Mouse (Mus musculus) urinary bladder, postnatal 4 days (tissue): ENCODE data around the gene Ak1.

ENCODE experiments used
- DNase-seq, 2 experiments: peaks; one replicate each; pipeline ENCODE4 v3.0.0; 2021 to 2022; ENCODE audit warnings: low spot score in 2 of 2

The Ak1 gene

DNA sequence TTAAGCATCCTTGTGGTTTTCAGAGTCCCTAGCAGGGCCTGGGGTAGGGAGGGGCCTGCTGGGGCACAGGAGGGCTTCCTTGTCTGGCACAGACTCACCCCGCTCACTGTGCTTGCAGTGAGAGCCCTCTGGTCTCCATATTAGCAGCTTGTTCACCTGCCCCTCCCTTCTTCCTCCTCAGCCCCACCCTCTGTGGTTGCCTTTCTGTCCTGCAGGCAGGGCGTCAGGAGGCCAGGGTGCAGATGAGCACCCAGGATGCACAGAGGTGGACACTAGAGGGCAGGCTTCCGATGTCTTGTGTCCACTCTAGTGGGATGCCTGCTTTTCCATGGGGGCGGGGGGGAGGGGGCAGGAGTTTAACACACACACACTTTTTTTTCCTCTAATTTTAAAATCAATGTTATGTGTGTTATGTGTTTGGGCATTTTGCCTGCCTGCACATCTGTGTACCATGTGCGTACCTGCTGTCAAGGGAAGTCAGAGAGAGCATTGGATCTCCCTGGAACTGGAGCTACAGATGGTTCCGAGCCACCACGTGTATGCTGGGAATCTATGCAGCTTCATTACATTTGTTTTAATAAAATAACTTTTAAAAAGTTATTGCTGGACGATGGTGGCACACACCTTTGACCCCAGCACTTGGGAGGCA, 20.0 kb upstream of the Ak1 start:
- no peak for DNase-seq

DNA sequence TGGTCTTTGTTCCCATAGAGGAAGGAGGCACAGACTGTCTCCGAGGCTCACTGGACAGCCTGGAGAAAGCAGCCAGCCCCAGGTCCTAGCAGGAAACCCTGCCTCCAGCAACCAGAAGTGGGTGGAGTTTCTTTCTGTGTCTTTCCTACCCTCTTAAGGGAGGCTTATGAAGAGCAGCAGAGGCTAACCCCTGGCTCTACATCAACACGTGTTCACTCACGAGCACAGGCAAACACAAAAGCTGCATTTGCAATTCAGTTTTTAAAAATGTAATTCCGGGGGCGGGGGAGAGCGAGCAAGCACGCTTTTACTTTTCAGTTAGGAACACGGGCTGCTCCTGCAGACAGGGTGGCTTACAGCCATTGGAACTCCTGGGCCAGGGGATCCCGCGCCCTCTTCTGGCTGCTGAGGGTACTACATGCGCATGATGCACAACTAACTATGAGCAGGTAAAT, 18.9 kb upstream of the Ak1 start:
- DNase-seq, result peak; percentile 80 to 92

DNA sequence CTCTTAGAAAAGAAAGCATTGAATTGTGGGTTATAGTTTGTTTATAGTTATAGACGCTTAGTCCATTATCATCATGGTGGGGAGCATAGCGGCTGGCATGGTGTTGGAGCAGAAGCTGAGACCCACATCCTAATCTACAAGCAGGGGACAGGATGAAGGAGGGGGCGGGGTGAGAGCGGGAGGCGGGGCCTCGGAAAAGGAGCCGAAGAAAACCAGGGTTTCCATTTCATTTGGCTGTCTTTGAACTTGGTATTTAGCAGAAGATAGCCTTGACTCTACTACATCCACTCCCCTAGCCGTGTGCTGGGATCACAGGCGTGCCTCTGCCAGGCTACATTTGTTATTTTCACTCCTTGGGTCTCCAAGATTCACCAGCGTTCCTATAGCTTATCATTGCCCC, 16.9 kb upstream of the Ak1 start:
- DNase-seq, result no peak

DNA sequence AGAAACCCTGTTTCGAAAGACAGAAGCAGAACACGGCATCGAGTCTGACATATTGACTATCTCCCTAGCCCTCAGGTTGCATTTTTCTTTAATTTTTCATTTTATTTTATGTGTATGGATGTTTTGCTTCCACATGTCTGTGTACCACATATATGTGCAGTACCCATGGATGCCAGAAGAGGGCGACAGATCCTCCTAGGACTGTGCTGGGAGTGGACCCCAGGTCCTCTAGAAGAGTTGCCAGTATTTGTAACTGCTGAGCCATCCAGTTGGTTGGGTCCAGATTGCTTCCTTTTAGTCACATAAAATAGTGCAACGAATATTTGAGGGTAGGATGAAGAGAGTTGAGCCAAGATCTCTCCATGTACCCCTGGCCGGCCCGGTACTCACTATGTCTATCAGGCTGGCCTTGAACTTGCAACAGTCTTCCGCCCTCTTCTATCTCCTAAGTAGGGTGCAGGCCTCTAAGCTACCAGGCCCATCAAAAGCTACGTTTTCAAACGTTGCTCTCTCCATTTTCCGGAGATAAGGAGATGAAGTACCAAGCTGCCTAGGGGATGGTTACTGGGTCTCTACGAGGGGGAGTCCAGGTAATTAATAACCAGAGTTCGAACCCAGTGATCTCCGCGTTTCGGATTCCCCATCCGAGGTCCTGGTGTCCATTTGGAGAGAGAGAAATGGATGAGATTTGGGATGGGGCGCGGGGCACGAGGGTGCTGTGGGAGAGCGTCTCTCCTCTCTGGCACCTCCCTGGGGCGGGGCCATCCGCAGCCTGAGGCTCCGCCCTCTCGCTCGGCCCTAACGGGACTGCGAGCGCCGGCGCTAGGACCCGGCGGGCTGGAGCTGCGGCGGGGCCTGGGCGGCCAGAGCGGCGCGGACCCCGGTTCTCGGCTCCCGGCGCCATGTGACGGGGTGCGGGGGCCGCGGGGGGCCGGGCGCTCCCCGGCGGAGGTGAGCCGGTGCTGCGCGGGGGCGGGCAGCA, 15.1 kb upstream of the Ak1 start:
- DNase-seq, result peak; percentile 83 to 88

- peak in 1 of 2 experiments; percentile 48 for DNase-seq
Observed at GRCm38 (mm10) chr2:32607262-32607947, 14.2 kb upstream of the Ak1 start.

DNA sequence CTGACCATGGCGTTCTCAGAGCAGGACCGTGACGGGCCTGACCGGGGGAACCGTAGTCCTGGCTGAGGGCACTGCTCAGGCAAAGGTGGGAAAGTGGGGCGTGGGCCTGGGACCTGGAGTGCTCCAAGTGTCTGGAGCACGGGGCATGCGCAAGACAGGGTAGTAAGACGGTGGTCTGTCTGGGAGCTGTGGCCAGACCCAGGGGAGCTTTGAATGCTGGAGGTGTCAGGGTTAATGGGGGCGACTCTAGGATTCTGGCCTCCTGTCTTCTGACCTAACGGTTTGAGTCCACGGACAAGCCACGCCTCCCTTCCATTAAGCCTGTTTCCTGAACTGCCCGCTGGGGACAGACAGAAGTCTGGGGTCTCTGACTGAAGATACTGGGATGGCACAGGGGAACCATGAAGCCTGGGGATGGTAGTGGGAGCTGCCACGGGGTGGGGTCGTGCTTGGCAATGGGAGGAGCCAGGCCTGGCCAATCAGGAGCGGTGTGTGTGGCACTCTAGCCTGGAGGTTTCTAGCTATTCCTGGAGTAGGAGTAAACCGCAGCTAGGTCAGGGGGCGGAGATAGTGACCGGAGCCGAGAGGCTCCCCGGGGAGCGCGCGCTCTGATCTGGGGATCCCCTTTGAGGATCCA, 13.3 kb upstream of the Ak1 start:
- DNase-seq, result peak; percentile 63 to 76

DNA sequence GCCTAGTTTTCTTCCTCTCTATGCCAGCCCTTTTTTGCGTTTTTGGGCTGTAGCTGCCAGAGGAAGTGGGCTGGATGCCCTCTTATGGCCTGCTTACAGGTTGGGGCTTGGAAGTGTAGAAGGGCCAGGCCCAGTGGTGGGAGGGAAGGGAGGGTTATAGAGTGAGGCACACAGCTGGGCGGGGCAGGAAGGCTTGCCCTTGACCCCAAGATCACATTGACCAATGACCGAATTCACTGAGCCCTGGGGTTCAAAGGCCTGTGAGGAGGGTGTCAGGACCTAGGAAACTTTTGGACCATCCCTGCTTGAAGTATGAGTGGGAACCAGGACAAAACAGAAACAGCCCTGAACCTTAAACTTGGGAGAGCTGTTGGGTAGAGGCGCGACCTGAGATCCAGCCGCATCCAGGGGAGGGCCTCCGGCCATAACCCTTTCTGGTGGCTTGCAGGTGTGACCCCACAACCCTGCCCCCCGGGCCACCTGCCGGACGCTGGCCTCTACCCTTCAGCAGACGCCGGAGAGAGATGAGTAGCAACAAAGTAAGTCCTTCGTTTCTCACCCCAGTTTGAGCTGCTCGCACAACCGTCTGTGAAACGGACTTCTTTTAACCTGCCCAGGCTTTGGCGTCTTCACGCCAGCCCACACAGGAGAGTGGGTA, 12.7 kb upstream of the Ak1 start:
- DNase-seq, result no peak

- DNase-seq, result no peak
Observed at GRCm38 (mm10) chr2:32610610-32611229, 10.8 kb upstream of the Ak1 start.

GRCm38 (mm10) chr2:32612274-32612673, 9.3 kb upstream of the Ak1 start:
- no peak for DNase-seq

- DNase-seq, result no peak
Observed at GRCm38 (mm10) chr2:32617109-32617508, 4.4 kb upstream of the Ak1 start.

DNA sequence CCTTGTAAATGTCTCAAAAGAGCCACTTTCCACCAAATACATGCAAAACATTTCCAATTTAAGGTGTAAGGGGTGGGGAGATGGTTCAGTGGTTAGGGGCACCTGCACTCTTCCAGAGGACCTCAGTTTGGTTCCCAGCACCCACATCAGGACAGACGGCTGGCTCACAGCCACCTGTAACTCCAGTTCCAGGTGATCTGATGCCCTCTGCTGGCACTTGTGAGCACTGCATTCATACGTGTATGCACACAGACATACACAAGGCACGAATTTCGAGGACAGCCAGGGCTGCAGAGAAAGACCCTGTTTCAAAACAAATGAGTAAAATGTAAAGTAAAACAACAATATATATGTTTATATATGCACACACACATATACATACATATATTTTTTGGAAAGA, 4.0 kb upstream of the Ak1 start:
- no peak for DNase-seq

DNA sequence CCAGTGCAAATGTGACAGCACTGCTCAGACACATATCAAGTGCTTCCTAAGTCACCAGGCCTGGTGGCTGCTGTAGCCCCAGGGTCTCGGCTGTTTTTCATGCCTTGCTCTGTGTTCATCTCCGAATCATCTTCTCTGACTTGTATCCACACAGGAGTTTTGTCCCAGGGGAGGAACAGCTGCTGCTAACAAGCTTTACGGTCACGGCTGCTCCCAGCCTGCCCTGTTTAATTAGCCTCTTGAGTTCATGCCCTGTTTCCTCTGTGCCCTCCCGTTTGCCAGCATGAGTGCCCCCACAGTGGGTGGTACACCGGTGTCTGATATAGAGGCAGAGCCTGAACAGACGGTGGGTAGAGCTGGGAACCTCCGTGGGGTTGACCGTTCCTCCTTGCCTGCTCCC, 3.5 kb upstream of the Ak1 start:
- no peak for DNase-seq

DNA sequence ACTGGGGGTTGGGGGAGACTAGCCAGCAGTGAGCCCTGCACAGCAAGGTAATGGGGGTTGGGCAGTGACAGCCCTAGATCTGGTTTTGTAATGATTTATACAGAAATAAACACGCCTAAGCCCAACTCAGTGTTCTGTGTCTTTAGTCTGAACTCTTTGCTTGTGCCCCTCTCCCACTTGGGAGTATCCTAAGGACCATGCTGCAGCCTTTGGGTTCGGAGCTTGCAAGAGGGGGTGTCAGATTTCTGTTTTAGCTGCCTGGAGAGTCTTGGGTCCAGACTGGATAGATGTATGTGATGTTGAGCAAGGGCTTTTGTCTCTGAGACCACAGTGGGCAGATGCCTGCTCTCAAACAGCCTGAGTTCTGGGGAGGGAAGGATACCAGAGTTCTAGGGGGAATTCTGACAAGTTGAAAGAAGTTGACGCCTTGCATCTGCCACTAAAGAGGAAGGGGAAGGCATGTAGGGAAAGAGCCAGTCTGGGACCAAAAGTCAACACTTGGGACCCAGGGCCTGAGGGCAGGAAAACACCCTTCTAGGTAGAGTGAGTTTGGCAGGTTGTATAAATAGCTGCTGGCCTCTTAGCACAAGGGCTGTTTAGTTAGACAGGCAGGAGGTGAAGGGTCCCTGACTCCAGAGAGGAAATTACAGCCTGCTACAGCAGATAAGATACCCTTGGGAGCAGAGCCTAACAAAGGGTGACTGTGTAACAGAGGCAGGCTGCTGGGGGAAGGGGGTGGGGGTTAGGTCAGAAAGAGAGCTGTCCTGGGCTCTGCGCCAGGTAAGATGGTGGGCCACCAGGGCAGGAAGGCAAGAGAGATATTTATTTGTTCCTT, 659 bp upstream of the Ak1 start:
- no peak for DNase-seq

DNA sequence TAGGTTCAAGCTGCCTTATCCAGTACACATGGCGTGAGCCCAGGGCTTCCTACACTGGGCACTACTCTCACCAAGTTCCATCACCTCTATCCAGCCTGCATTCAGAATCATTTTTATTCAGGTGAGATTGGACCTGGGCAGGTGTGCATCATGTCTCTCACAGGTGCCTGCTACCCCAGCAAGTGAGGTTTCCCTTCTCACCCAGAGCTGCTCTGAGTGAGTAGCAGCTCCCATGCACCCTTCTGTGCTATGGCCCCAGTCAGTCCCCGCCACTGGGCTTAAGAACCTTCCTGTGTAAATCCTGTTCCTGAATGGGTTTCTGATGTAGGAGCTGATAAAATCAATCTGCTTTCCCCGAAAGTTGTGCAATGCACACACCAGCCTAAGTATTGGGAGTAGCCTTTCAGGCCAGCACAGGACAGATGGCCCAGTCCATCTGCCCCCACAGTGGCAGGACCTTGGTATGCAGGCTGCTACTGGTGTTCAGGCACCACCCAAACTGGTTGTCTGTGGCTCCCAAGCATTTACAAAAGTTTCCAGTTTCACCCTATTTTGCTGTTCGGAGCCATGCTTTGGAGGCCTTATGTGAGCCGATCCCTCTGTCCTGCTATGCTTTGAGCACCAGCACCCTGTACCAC, 2.7 kb downstream of the Ak1 start:
- DNase-seq, result no peak

- DNase-seq, result peak in 1 of 2 experiments; percentile 60
Observed at GRCm38 (mm10) chr2:32625212-32625872, 3.8 kb downstream of the Ak1 start.

GRCm38 (mm10) chr2:32625873-32626694, 4.5 kb downstream of the Ak1 start:
- DNase-seq, result no peak

DNA sequence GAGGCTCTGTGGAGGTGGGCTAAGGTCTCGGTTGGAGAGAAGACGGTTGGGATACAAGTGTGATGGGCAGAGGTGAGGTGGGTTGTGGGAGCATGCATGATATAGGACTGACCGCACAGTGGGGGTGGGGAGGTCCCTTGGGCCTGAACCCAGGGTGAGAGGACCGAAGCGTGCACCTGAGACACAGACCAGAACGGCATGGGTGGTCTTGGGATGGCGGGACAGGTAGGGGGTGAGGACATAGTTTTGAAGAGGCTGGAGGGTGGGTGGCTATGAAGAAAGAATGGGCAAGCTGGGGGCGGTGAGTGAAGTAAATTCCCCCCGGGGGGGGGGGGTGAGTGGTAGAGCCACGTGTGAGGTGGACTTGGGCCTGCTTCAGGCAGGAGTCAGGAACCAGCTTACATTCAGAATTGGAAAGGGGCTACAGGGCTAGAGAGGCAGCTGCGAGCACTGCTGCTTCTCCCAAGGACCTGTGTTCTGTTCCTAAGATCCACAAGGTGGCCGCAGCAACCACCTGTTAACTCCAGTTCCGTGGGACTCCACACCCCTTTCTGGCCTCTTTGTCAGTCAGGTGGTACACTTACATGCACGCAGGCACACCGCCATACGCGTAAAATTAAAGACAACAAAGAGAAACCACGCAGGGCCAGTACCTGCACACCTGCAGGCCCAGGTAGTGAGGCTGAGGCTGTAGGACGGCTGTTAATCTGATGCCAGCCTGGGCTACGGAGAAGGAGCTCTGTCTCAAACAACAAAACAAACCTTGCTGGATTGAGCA, 5.9 kb downstream of the Ak1 start:
- DNase-seq, result no peak
